Mouse (Mus musculus): ENCODE measurements around the gene Ppard.
A peak's percentile ranks its signal among the peaks of the same experiment; 100 is the strongest.

Gene Ppard

DNA sequence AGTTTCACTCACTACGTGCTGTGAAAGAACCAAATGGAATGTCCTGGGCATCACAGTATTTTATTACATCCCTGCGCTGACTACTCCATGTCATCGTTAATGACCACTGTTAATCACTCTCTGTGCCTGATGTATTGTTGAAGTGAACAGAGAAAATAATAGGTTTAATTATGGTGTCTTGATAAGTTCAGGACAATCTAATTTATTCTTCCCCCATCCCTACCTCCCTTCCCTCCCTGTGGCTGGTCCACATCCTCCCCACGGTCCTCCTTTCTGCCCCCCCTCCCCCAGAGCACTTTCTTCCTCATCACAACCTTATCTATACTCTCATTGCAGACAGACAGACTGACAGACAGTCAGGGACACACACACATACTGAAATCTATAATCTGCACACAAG is 22.3 kb downstream of the Ppard start:
- DNase-seq (ENCODE audit: low read depth, low spot score): no peak

DNA sequence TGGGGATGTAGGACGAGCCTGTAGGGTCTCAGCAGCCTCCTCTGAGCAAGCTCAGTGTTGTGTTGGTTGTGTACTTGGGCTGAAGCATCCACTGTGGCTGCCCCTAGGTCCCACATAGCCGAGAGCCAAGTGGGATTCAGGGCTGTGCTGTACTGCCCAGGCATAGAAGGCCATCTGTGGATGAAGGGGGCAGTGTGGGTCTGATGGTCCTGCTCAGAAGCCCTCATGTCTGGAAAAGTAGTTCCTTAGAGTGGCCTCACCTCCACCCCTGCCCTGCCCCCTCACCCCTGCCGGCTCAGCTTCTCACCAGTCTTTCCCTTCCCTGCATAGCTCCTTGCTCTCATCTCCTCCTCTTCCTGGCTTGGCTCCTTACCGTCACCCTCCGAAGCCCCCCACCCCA is 23.2 kb downstream of the Ppard start:
- no peak for DNase-seq (ENCODE audit: low read depth, low spot score)

- DNase-seq (ENCODE audit: low read depth, low spot score): peak; percentile 56
Observed at GRCm38 (mm10) chr17:28256651-28257328, 24.3 kb downstream of the Ppard start.

GRCm38 (mm10) chr17:28258325-28258724 is 25.8 kb downstream of the Ppard start:
- no peak for DNase-seq (ENCODE audit: low read depth, low spot score)

GRCm38 (mm10) chr17:28259890-28260542 is 27.5 kb downstream of the Ppard start:
- DNase-seq (ENCODE audit: low read depth, low spot score): peak; percentile 88

DNA sequence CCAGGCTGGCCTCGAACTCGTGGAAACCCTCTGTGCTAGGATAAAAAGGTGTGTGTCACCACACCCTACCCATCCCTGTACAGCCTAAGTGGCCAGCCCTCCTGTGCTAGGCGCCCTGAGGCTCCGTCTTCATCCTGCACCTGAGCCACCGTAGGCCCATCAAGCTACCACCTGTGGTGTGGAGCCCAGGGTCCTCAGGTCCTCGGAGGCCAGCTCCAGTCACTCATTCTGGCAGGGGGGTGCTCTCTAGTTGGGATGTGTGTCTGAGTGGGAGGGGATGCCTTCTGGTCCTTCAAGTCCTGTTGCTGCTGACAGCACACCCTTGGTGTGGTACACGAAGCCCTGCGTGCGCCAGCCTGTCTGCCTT is 28.0 kb downstream of the Ppard start:
- no peak for DNase-seq (ENCODE audit: low read depth, low spot score)

DNA sequence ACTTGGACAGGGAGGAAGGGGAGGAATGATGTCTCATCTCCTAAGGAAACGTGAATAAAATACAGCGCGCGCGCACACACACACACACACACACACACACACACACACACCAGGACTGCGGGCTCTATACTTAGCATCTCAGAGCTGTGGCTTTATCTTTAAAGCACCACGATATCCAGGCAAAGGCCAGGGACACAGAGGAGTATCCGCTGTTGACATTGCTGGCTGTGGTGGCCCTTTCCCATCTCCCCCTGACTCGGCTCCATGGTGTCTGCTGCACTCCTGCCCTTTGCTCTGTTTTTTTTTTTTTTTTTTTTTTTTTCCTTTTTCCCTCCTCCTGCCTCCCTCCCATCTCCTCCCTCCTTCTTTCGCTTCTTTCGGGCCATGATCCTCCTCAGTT is 29.3 kb downstream of the Ppard start:
- no peak for DNase-seq (ENCODE audit: low read depth, low spot score)

GRCm38 (mm10) chr17:28263181-28263894 is 30.8 kb downstream of the Ppard start:
- DNase-seq (ENCODE audit: low read depth, low spot score): peak; percentile 58

DNA sequence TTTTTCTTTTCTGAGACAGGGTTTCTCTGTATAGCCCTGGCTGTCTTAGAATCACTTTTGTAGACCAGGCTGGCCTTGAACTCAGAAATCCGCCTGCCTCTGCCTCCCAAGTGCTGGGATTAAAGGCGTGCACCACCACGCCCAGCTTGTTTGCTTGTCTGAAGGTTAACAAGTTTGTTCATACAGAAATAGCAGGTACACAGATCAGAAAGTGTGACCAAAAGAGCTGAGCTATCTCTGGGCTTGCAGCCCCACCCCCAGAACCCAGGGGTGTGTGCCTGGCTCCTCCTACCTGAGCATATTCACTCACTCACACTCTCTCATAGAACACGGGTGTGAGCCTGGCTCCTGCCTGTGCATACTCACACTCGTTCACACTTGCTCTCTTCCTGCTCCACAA is 34.8 kb downstream of the Ppard start:
- DNase-seq (ENCODE audit: low read depth, low spot score): peak; percentile 67

GRCm38 (mm10) chr17:28270165-28270564 is 37.7 kb downstream of the Ppard start:
- peak; percentile 73 for DNase-seq (ENCODE audit: low read depth, low spot score)

DNA sequence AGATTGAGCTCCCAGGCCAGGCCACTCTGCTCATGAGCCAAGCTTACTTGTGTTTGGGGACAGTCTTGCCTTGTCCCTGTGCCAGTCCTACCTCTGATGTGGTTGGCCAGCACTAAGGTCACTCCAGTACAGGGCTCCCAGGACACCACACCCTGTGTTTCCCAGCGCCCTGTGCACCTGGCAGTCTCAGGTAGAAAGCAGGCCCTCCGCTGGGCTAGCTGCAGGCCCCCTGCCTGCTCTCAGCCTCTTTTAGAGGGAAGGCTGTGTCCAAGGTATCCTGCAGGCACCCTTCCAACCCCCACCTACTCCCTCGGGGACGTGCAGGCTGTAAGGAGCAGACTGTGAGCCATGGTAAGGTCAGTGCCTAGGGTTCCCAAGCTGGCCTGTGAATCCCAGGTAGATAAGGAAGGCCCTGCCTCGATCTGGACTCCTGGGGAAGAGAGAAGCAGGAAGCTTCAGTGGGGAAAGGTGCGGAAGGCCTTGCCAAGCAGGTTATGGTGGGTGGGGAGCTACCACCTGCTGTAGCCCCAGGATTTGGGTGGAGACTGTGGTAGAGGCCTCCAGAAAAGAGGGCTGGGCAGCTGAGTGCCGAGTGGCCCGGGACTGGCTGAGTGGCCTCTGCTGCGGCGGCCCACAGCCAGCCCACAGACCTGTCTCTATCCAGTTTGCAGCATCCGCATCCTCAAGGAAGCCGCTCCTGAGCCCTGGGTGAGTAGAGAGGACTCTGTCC is 39.2 kb downstream of the Ppard start:
- DNase-seq (ENCODE audit: low read depth, low spot score): no peak

- no peak for DNase-seq (ENCODE audit: low read depth, low spot score)
Observed at GRCm38 (mm10) chr17:28272281-28272680, 39.8 kb downstream of the Ppard start.

GRCm38 (mm10) chr17:28272837-28273236 is 40.3 kb downstream of the Ppard start:
- DNase-seq (ENCODE audit: low read depth, low spot score): no peak

DNA sequence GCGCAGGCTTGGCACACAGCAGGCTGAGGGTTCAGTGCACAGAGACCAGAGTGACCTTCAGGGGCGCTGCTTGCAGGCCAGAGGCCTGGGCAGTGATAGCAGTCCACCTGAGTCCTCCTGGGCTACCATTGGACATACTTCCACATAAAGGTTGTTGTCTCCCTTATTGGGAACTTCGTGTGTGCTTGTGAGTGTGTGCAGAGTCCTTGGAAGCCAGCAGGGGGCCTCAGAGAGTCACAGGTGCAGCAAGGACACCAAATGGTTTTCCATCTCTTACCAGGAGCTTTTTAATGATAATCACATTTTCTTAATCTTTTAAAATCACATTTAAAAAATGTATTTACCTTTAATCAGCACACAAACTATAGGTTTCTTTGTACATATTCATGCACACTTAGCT is 42.2 kb downstream of the Ppard start:
- DNase-seq (ENCODE audit: low read depth, low spot score): peak; percentile 74

- no peak for DNase-seq (ENCODE audit: low read depth, low spot score)
Observed at GRCm38 (mm10) chr17:28277226-28277625, 44.7 kb downstream of the Ppard start.

DNA sequence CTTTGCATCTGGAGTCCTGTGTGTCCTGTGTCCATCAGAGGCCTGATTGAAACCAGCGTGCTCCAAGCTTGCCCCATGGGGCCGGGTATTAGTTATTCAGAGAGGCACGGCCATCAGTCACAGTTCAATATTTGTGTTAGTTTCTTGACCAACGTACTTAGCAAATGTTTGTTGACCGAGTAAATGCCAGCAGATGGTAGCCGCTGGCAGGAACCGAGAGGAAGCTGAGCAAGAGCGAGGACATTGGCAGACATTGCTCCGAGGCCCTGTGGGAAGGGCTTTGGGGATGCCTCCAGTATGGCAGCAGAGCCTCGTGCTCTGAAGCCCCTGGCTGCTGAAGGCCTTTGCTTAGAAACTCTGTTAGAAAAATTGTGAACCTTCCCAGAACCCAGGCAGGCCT is 45.2 kb downstream of the Ppard start:
- DNase-seq (ENCODE audit: low read depth, low spot score): no peak

DNA sequence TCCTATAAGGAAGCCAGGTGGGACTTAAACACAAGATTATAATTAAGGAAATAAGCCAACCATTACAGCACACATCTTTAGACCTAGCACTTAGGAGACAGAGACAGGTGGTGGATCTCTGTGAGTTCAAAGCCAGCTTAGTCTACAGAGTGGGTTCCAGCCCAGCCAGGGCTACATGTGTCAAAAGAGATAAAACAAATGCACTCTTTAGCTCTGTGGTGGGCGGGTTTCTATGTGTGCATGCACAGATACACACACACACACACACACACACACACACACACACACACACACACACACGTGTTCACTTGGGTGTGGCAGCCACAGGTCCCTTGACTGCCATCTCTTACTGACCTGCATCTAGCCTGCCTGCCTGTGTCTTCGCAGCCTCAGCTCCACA is 45.7 kb downstream of the Ppard start:
- DNase-seq (ENCODE audit: low read depth, low spot score): no peak

GRCm38 (mm10) chr17:28279236-28279635 is 46.7 kb downstream of the Ppard start:
- DNase-seq (ENCODE audit: low read depth, low spot score): no peak

DNA sequence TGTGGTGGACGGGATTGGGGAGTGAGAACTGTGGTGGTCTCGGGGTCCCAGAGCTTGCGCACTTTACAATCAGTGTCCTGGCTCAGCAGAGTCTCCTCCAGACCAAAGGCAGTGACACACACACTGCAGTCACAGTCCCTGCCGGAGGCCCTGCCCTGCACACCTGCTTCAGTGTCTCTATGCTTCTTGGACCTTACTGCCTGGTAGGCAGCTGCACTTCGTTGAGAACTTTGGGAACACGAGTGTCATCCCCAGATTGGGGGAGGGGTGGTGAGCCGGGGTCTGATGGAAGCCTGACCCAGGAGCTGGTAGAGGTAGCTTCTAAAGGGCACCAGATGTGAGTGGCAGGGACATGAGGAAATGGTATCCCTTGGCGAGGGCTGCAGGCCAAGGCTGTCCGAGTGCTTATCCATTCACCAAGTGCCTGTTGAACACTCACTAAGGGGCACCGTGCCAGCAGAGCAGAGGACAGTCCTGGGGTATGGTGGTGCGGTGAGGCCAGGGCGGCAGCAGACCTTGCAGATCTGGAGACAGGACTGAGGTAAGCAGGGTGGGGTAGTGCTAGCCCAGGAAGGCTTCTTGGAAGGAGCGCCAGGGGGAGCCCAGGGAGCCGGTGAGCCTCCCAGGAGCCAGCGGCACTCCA is 47.4 kb downstream of the Ppard start:
- no peak for DNase-seq (ENCODE audit: low read depth, low spot score)

DNA sequence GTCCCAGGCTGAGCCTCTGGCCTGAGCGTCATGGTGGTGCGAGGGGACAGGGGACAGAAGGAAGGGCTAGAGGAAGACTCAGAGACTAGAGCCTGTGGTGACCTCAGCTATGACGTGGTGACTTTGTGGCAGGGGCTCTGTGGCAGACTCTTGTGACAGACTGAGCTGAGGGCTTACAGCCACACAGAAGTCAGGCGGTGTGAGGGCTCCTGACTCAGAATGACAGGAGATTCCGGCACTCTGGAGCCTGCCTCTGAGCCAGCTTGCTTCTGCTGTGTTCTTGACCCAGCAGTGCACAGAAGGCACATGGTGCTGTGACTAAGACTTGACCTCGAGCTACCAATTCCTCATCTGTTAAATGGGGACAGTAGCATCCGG is 47.9 kb downstream of the Ppard start:
- DNase-seq (ENCODE audit: low read depth, low spot score): no peak

DNA sequence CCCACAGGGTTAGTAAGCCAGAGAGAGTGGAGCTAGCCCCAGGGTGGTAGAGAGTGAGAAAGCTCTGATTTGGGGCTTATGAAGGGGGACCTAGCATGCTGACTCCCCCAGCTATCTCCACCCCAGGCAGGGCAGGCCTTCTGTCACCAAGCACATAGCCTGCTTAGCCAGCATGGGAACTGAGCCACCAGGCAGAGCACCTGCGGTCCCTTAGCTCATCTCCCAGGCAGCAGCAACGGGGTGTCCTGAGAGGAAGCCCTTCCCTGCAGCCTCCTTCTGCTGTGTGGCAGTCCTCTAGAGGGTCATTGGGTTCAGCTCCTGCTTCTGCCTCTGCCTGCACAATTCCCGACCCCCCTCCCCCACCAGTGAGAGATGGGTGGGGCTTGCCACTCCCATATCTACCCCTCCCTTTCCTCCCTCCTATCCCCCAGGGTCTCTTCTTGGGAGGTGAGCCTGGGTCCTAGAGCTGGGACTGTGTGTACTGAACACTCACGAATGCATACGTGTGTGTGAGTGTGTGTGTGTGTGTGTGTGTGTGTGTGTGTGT is 48.4 kb downstream of the Ppard start:
- peak; percentile 72 for DNase-seq (ENCODE audit: low read depth, low spot score)

Data from ZHBTc4 (cell line).